Mouse (Mus musculus) v-Abl transformed pro-B cells (cell line): ENCODE measurements around the gene Them7.

Experiments
- in situ Hi-C, 2 experiments: fragments of 400-800 bp; cut with MboI; formaldehyde crosslinking; loops; one replicate each; pipeline ENCODE4 v1.15.1; 2025; ENCODE audit not compliant: unreplicated experiment in 2 of 2

Gene Them7

DNA sequence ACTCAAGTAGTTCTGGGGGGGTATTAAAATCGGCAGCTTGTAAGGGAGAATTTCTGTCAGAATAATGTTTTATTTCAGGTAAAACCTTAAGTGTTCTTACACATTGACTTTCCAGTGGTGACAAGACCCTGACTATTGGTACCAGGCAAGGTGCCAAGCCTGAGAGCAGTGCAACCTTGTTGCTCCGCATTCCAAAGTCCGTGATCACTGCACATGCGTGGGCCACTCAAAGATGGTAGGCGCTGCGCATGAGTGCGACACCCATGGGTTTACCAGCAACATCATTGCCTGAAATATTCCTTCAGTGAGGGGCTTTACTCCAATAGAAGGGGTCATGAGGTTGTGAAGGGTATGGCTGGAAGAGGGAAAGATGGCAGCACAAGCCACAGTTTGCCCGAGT lies 77.0 kb downstream of the Them7 start:
- in situ Hi-C loops: no loop called here

DNA sequence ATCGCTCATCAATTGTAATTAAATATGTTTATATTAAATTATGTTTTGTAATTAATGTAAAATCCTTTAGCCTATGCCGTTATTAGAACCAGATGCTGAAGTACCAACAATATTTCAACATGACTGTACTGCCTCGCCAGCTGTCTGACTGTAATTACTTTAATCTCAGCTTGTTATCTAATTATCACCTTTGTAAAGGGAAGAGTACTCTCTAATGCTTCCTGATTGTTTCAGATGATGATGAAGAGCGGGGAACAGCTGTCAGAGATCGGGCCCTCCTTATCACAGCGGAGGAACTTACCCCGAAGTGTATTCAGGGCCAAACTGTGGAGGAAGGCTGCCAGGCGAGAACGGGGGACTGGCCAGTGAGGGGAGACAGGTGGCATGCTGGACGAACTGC lies 77.4 kb downstream of the Them7 start:
- in situ Hi-C loops: no loop called here

DNA sequence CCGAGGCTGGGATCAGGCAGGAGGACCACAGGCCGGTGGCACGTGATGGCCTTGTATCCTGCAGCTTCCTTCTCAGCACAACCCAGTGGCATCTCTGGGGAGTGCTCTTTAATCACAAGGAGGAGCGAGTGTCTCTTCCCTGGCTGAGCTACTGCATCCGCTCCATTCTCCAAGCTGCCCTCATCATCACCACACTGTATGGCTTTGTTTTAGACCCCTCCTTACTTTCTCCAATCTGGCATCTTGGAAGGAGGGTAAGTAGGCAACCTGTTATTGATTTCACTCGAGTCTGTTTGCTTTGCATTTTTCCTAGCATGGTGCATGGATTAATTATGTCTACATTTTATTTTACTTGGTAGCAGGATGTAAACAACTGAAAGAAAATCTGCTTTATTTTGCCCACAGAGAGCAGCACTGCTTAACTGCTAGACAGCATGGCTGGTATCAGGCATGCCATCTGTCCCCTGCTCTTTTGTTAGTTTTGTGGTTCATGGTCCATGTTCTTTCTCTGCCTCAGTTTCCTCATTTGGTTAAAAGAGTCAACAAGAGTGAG lies 79.9 kb downstream of the Them7 start:
- in situ Hi-C loops: no loop called here

DNA sequence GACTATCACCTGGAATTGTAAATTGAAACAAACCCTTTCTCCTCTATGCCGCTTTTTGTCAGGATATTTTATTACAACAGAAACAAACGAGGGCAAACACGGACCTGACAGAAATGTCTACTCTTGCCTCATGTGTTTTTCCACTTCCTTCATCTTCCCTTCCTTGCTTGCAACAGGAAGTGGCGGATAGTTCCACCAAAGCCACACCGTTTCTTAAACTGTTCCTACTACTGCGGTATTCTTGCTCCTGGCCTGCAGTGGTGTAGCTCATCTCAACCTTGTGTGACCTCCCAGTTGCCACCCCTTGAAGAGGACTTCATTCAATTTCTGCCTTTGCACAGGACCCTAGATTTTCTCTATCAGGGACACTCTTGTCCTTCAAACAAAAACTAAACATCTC lies 81.8 kb downstream of the Them7 start:
- in situ Hi-C loops: no loop called here

DNA sequence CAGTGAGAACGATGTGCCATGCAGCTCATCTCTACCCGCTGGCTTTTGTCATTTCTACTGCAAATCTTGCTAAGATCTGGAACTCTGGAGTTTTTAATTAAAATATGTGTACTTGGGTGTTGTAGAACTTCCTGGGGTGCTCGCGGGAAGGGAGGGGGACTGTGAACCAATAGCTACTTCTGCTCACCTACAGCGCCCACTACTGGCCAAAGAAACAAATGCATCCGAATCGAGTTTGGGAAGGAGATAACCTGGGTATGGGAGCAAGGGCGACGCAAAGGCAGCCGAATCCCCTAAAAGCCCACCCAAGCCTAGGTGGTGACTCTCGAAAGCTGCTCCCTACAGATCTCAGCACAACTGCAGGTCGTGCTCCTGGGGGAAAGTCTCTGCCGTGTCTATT lies 87.3 kb downstream of the Them7 start:
- in situ Hi-C loops: no loop called here

DNA sequence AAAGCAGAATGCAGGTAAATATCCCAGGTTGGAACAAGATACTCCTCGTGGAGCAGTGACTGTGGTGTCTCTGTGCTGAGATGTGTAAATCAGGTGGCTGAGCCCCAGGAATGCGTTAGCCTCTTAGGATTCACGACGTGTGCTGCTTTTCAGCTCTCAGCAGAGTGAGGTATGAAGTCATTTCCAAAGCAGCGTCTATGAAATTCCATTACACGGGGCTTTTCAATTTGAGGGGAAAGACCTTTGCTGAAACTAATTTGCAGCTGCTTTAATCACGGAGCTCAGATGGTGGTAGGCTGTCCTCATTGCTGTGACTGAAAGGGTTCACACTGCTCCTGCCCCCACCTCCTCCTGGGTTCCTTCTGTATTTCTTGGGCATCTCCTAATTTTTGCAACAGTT lies 87.9 kb downstream of the Them7 start:
- in situ Hi-C loops: no loop called here

DNA sequence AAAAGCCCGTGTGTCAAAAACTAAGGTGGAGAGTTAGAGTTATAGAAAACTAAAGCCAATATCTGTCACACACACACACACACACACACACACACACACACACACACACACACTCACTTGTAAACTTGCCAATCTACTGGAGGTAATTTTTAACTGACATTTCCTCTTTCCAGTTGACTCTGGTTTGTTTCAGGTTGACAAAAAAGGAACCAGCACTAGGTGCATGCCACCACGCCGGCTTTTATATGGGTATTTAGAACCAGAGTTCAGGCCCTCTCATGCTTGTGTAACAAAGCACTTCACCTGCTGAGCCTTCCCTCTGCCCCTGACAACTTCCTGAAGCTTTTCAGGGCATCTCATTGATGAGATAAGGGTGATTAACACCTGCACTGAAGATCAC lies 89.0 kb downstream of the Them7 start:
- in situ Hi-C loops: no loop called here

DNA sequence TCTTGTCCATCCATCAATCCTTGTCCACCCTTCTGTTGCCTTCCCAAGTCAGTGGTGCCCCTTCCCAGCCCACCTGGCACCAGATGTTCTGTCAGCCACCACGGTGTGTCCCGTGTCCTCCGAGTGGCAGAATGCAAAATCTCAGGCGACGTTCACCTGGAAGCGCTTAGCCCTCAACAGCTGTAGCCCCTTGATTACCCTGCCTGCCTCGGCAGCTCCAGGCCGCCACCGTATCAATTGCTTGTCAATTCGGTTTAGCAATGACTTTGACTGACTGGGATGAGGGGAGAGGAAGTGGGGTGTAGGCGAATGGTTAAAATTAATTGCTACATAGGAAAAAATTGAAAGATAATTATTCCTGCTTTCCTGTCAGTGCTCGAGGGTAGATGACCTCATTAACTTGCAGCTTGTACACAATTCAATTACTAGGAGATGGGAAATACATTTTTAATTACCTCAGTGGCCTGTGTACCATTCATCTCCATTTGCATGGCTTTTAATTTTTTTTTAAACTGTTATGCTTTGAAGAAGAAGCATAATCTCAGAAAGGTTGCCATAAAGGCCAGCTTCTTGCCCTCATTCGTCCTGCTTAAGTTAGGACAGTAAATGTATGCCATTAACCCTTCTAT lies 93.5 kb downstream of the Them7 start:
- in situ Hi-C loops: no loop called here

DNA sequence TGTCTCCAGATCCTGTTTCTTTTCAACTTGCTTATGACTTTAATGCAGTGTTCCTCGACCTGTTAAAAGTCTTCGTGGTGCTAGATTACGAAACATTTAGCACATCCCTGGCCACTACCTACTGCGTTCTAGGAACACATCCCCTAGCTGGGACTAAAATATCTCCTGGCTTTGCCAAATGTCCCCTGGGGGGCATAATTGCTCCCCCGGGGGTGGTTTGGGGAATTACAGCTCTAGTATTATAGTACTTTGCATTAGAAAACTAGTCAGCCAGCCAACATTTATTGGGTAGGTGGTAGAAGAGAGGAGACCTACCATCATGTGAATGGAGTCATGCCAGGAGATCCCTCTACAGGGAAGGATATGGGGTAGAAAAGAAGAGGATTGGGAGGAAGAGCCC lies 101.9 kb downstream of the Them7 start:
- in situ Hi-C loops: no loop called here

DNA sequence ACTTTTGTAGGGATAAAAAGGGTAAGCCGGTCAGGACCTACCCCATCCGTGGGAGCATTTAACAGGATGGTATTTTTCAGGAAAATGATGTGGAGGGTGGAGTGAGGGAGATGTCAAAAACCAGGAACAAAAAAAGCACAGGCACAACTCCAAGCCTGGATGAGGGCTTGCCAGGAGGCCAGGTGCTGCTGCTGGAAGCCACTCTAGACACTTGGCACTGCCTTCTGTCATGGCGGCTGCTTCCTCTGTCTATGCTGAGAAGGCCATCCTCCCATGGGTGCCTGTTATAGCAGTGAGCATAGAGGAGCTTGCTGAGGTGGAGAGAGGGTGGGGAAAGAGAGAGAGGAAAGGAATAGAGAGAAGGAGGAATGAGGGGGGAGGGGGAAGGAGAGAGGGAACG lies 105.9 kb downstream of the Them7 start:
- in situ Hi-C loops: loop anchor here (10.0 kb wide), 1 partner anchor 1625 kb away; no protein-coding TSS in a partner anchor

DNA sequence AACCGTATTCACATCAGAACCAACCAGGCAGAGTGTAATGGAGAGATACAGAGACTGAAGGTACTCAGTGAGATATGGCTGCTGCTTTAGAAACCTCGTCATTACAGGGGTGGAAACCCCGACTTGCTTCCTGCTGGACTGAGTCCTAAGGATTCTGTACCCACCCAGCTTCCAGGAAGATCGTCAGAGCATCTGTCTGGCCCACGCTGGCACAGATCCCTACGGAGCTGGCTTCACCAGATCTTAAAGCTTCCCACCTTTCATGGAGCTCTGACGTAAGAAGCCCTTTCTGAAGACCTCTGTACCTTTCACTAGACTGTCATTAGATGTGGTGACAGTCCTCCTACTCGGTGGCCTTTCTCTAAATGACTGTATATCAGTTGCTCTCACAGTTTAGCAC lies 109.0 kb downstream of the Them7 start:
- in situ Hi-C loops: loop anchor here (10.0 kb wide), 1 partner anchor 1622 kb away; no protein-coding TSS in a partner anchor

DNA sequence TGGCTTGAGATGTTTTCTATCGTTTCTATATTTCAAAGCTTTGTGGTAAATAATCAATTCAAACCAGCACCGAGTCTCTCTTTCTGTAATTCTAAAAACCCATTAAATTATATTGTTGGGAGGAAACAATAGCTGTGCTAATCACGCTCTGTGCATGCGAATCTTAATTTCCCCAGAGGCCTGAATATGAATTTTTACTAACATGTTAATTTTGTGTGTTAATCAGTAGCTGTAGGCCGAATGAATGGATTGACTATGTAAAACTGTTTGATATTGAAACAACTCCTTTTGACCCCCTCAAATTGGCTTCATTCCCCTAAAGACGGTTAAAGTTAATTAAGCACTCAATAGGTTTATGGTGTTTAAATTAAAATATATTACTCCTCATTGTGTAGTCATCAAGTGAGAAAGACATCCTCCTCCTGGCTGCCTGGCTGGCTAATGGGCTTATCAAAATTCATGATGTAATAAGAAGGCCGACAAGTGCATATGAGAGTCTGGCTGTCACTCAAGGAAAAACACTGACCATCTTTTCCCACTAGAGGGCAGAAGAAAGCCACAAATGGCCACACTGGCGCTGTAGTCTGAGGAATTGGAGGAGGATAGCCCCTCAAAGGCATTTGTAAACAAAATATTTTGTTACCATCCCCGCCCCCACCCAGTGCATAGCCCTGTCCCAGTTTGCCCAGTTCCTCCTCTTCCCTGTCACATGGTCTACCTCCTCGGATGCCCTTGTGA lies 110.0 kb downstream of the Them7 start:
- in situ Hi-C loops: loop anchor here (10.0 kb wide), 1 partner anchor 1621 kb away; no protein-coding TSS in a partner anchor

DNA sequence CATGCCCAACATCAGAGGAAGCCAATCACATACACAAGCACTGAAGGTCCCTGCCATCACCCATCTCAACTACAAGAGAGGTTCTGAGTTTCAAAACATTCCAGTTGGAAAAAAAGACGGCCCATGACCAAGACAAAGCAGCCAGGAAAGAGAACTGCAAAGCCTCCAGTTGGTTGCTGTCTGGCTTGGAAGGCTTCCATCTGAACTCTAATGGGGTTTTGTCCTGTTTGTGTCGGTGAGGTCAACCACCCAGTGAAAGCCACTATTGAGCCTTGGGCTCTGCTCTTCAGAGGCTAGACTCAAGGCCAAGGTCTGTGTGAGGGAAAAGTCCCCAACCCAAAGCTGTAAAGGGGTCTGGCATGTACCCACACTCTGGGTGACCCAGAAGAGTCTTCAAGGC lies 111.5 kb downstream of the Them7 start:
- in situ Hi-C loops: loop anchor here (5.0 to 10.0 kb wide), 3 partner anchors 92 to 1619 kb away; no protein-coding TSS in a partner anchor

DNA sequence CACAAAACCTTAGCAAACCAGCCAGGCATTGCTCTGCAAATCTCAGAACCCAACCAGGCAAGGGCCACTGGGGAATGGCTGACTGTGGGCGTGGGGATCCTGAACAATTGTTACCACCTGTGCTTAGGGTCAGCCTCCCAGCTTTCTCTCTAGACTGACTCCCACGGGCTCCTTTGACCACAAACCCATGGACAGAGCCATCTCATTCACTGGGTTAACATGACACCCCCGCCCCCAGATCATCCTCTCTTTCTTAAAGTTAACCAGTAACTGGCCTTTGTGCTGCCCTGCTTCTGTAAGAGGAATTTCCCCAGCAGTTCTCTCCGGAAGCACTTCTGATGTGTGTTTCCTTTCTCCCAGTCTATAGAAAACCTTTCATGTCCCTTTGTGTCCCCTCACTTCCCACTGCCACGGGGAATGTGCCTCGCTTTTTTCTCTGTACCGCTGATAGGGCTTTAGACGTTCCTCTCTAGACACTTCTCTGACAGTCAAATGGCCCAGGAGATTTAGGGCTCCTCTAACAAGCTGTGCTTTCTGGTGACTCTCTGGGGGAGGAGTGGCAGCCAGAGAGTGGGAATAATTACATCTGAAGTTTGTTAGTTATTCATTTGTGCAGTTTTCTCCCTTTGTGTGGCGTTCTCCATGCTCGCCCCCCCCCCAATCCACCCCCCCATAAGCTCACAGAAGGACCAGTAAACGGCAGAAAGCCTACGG lies 112.4 kb downstream of the Them7 start:
- in situ Hi-C loops: loop anchor here (5.0 to 10.0 kb wide), 3 partner anchors 91 to 1618 kb away; no protein-coding TSS in a partner anchor

DNA sequence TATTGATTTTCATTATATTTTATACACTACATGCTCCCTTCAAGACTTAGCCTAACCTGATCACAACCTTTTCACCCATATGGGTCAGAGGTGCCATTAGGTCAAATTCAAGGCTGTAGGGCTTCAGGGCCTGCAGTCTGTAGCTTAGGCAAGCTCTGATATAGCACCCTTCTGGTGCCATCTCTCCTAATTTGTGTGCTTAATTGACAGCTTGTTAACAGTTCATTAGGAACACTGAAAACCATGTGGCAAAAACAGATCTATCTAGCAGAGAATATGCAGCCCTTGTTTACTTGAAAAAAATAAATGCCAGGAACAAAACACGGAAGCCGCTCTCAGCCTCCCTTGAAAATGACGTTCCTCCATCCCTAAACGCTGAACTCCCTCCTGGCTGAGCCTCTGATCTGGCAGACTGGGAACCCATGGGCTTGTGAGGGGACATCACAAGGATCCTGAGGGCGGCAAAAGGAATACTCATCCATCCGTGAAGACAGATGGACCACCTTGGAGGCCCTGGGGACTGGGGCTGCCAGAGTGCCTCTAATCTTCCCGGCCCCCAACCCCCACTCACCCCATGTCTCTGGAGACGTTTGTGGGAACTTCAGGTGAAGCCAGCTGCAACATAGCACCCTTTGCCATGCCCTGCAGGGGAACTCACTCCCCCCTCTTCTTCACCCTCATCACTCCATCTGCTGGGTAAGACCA lies 113.2 kb downstream of the Them7 start:
- in situ Hi-C loops: loop anchor here (5.0 to 10.0 kb wide), 3 partner anchors 90 to 1617 kb away; no protein-coding TSS in a partner anchor

DNA sequence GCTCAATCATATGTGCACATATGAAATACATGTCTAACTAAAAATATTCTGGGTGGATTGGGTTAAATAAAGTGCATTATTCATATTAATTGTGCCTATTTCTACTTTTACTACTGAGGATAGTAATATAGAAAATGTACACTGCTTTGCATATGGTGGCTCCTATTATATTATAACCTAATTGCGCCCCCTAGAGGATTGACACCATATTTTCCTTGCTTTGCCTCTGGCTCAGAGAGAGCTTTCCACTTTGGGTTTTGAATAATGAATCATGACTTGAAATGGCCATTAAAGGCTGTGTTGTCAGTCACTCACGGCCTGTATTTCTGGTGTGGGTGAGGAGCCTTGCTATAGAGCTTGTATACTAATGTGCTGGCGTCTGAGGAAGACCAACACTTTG lies 115.9 kb downstream of the Them7 start:
- in situ Hi-C loops: loop anchor here (5.0 to 10.0 kb wide), 3 partner anchors 87 to 1615 kb away; no protein-coding TSS in a partner anchor

DNA sequence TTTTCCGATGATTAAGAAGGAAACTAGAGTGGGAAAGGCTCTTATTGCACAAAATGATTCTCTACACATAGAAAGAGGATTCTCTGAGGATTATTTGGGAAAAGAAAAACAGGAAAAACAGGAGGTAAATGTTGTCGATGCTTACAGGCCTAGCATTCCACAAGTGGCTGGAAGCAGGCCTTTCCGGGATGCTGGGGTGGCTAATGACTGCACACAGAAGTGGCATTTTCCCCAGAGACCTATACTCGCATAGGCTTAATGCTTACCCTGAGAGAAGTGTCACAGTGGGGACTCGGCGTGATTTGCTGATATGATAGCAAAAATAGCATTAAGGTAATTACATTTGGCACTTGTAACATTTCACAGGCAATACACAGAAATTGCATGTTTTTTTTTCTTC lies 124.8 kb downstream of the Them7 start:
- in situ Hi-C loops: no loop called here

DNA sequence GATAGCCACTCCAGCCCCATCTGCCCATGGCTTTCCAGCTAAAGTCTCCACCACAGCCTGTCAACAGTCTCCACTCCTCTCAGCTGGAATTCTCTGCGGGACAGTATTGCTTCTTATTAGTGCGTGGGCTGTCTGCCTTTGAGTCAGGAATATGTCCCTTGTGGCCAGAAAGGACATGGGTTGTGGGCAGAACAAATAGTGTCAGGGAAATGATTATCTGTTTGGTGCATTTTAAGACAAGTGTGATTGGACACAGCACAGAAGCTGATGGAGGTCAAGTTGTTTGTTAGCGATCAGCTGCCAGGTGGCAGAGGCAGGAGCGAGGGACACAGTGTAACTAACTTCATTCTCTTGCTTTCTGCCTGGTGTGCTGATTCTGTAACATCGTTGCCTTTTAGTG lies 132.7 kb downstream of the Them7 start:
- in situ Hi-C loops: no loop called here

DNA sequence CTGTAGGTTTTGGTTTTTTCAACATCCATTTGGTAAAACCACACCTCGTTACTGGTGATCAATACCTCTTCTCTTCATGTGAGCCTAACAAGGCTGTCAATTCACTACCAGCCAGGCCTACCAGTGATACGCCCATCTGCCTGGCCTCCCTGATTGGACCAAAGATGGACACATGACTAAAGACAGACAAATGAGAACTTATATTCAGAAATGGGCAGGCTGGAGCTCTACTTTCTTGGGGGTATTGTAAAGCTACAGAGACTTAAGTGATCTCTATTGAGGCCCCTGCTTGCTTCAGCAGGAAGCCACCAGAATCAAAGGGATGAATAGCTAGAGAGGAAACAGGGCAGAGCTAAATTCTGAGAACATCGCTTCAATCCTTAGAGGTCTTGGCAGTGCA lies 133.9 kb downstream of the Them7 start:
- in situ Hi-C loops: no loop called here

DNA sequence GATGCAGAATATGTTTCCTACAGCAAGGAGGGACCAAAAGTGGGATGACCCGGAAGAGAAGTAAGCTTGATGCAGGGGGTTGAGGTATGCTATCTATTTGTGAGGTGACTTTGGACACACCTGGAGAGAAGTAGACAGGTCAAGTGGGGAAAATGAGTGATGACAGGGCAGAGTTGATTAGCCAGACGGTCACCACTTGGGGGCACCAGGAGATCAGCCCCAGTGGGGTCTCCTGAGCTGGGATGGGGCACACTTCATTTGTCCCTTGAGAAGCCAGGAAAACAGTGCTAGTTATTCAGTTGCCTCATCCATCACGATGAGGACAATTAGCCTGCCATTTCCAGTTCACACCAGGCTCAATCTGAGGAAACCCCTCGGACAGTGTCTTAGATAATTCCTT lies 143.5 kb downstream of the Them7 start:
- in situ Hi-C loops: no loop called here
